Comparison of ENCODE assay signal across 7 mouse cellular contexts in the genomic region with DNA sequence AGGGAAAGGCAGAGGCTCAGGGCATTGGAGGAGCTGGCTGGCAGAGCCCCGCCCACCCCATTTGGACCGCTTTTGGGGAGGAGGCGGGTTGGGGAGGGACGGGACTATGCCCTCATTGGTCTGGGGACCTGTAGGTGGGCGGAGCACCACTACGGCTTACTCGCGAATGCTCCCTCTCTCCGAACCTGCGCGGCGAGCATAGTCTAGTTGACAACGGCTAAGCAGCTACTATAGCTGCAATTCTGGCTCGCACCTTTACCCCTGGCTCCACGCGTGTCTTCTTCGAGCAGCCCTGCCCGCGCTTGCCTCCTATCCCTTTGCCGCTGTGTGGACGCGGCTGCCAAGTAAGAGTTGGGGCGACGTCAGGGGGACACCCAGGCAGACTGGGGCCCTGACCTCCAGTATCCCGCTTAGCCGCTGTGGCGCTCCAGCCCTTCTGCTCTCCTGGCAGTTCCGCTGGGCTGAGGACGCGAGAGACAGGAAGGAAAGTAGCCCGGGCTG. TPM values are rescaled to one million over a fixed set of nuclear protein-coding genes. Genes with fewer than 3 reads are reported as not detected.
A peak's percentile ranks its signal among the peaks of the same experiment; 100 is the strongest.
DNase-seq lines count a peak whose midpoint lies in the region; ATAC-seq and TF ChIP-seq lines count a peak whose summit lies in the region.

No protein-coding gene starts in this region.

- TF ChIP-seq POLR2A in spleen, adult 2 months (IDR thresholded peaks at IDR 0.05; ENCODE audit: low read depth, low read length) = peak; percentile 19; the same call in 1 of the 2 replicates

- H3K9me3 ChIP-seq in embryonic facial prominence, embryonic 12.5 days = no peaks in the 10 kb centered on the region
- H3K9me3 ChIP-seq in limb, embryonic 12.5 days = no peaks in the 10 kb centered on the region
- H3K9me3 ChIP-seq in midbrain, embryonic 14.5 days (ENCODE audit: control insufficient read depth, low read length) = no peaks in the 10 kb centered on the region

- H3K36me3 ChIP-seq in embryonic facial prominence, embryonic 12.5 days = no peaks in the 10 kb centered on the region
- no peaks in the 10 kb centered on the region for H3K36me3 ChIP-seq in limb, embryonic 12.5 days
- H3K36me3 ChIP-seq in midbrain, embryonic 14.5 days (ENCODE audit: control insufficient read depth, insufficient read depth, low read length) = no peaks in the 10 kb centered on the region
- H3K36me3 ChIP-seq in spleen, adult 2 months (ENCODE audit: control insufficient read depth, insufficient read depth, low read length) = no peaks in the 10 kb centered on the region

- WGBS in embryonic facial prominence, embryonic 12.5 days = 22% methylated on average over 30 of the region's 31 CpGs
- 21% methylated on average over 31 of the region's 31 CpGs for WGBS in limb, embryonic 12.5 days
- WGBS in midbrain, embryonic 14.5 days = 20% methylated on average over 31 of the region's 31 CpGs
- whole genome bisulfite sequencing in spleen, adult 2 months = 33% methylated on average over 31 of the region's 31 CpGs

- peak; percentile 87 for ATAC-seq in embryonic facial prominence, embryonic 12.5 days (ENCODE audit: insufficient number of reproducible peaks, insufficient read depth, low FRiP score, low TSS enrichment)
- peak; percentile 96 for ATAC-seq in limb, embryonic 12.5 days (ENCODE audit: insufficient number of reproducible peaks, insufficient read depth, low FRiP score, low TSS enrichment, low read depth)
- ATAC-seq in midbrain, embryonic 14.5 days (ENCODE audit: low FRiP score, low TSS enrichment) = peak; percentile 91

- H3K4me1 ChIP-seq in embryonic facial prominence, embryonic 12.5 days = 0 out of 2 replicates have a peak, but pooled peaks cover 4% of the 10 kb centered on the region
- H3K4me1 ChIP-seq in limb, embryonic 12.5 days (replicated peaks) = peaks cover 4% of the 10 kb centered on the region; the same call in 1 of the 2 replicates
- H3K4me1 ChIP-seq in midbrain, embryonic 14.5 days (ENCODE audit: control insufficient read depth, insufficient read depth, low read length) = no peaks in the 10 kb centered on the region
- peaks cover 3% of the 10 kb centered on the region; the same call in 1 of the 2 replicates for H3K4me1 ChIP-seq in spleen, adult 2 months (ENCODE audit: control insufficient read depth, insufficient read depth, insufficient read length)

- H3K9ac ChIP-seq in embryonic facial prominence, embryonic 12.5 days = peak overlapping the region; percentile 31; the same call in 1 of the 2 replicates
- peak overlapping the region; percentile 56 for H3K9ac ChIP-seq in limb, embryonic 12.5 days (replicated peaks)
- no peak overlapping the region; the same call in 1 of the 2 replicates for H3K9ac ChIP-seq in midbrain, embryonic 14.5 days (replicated peaks; ENCODE audit: low read length)

- H3K4me3 ChIP-seq in embryonic facial prominence, embryonic 12.5 days = peak overlapping the region; percentile 35
- peak overlapping the region; percentile 45 for H3K4me3 ChIP-seq in limb, embryonic 12.5 days (replicated peaks)
- peak overlapping the region; percentile 39 for H3K4me3 ChIP-seq in midbrain, embryonic 14.5 days (replicated peaks; ENCODE audit: low read depth, low read length)
- peak overlapping the region; percentile 61 for H3K4me3 ChIP-seq in spleen, adult 2 months (ENCODE audit: extremely low read depth, insufficient read depth, insufficient read length)

- TF ChIP-seq CTCF in spleen, adult 2 months (IDR thresholded peaks at IDR 0.05; ENCODE audit: extremely low read depth, insufficient read depth, insufficient read length, insufficient replicate concordance) = no peak

- peak; percentile 91 to 92 for DNase-seq in adrenal gland, postnatal 36 days
- peak; percentile 84 for DNase-seq in heart, adult 8-10 months (ENCODE audit: low spot score)
- peak; percentile 91 to 95 for DNase-seq in kidney, adult 8-10 months
- DNase-seq in midbrain, embryonic 14.5 days = peak; percentile 77
- DNase-seq in spleen, adult 2 months (ENCODE audit: low read depth in 1 of 2, low spot score in 2 of 2) = peak; percentile 34 to 61

- peak overlapping the region; percentile 68 for H3K4me2 ChIP-seq in embryonic facial prominence, embryonic 12.5 days (replicated peaks)
- peak overlapping the region; percentile 73 for H3K4me2 ChIP-seq in limb, embryonic 12.5 days
- H3K4me2 ChIP-seq in midbrain, embryonic 14.5 days (ENCODE audit: low read length) = peak overlapping the region; percentile 73

- H3K27me3 ChIP-seq in embryonic facial prominence, embryonic 12.5 days = peaks cover 34% of the 10 kb centered on the region; the same call in 1 of the 2 replicates
- H3K27me3 ChIP-seq in limb, embryonic 12.5 days = peaks cover 78% of the 10 kb centered on the region
- peaks cover 35% of the 10 kb centered on the region; the same call in 1 of the 2 replicates for H3K27me3 ChIP-seq in midbrain, embryonic 14.5 days (ENCODE audit: control insufficient read depth, insufficient read depth, low read length)
- H3K27me3 ChIP-seq in spleen, adult 2 months (ENCODE audit: control insufficient read depth, insufficient read depth, low read length) = no peaks in the 10 kb centered on the region

- no peak overlapping the region for H3K27ac ChIP-seq in embryonic facial prominence, embryonic 12.5 days
- H3K27ac ChIP-seq in limb, embryonic 12.5 days = no peak overlapping the region
- H3K27ac ChIP-seq in midbrain, embryonic 14.5 days (replicated peaks; ENCODE audit: low read depth, low read length) = no peak overlapping the region
- peak overlapping the region; percentile 42 for H3K27ac ChIP-seq in spleen, adult 2 months (ENCODE audit: insufficient read depth, low read length)

RNA-seq across cellular contexts. Expression of gene Stard8, which starts 39.5 kb away (rescaled TPM):
- total RNA-seq in adrenal gland, postnatal 36 days (2021) = 10 to 100 TPM; 30.0 to 44.9 TPM
- polyA plus RNA-seq in embryonic facial prominence, embryonic 12.5 days (2016; fragmentation: Nextera tagmentation; extraction: Ambion mirVana) = 7.6 and 10.3 TPM in 2 replicates
- total RNA-seq in heart, adult 8-10 months (2022) = 10 to 100 TPM; 26.1 to 28.2 (median 26.4) TPM
- 6.7 and 8.3 TPM in 2 replicates for polyA plus RNA-seq in limb, embryonic 12.5 days (2016; fragmentation: Nextera tagmentation; extraction: Ambion mirVana)
- 1.5 and 4.8 TPM in 2 replicates for polyA plus RNA-seq in midbrain, embryonic 14.5 days (2014; fragmentation: Nextera tagmentation; extraction: Ambion mirVana)
- polyA plus RNA-seq in spleen, adult 2 months (2012; rRNA removed) = 7.2 and 7.7 TPM in 2 replicates
